Mouse (Mus musculus) embryonic facial prominence, embryonic 13.5 days (tissue): ENCODE data around the gene Phykpl. TPM values are rescaled to one million over a fixed set of nuclear protein-coding genes. Genes with fewer than 3 reads are reported as not detected.
A peak's percentile ranks its signal among the peaks of the same experiment; 100 is the strongest.

Experiments
- ATAC-seq: fragments of 200-750 bp; cut with Nextera tagmentation; 2 replicates; pipeline ENCODE4 v1.8.0; 2017; ENCODE audit warnings: low read depth; ENCODE audit not compliant: insufficient number of reproducible peaks, insufficient read depth, low FRiP score, low TSS enrichment
- H3K27ac ChIP-seq: fragments of 300-500 bp; sonication (generic); 2 replicates; pipeline ENCODE4 v1.5.1; 2015; ENCODE audit warnings: moderate library complexity, mild to moderate bottlenecking, inconsistent platforms
- H3K27me3 ChIP-seq: fragments of 300-500 bp; sonication (generic); 2 replicates; pipeline ENCODE4 v1.6.1; 2015; ENCODE audit warnings: mild to moderate bottlenecking, inconsistent platforms
- H3K36me3 ChIP-seq: fragments of 300-500 bp; sonication (generic); 2 replicates; pipeline ENCODE4 v1.6.1; 2015; ENCODE audit warnings: mild to moderate bottlenecking, inconsistent platforms
- H3K4me1 ChIP-seq: fragments of 300-500 bp; sonication (generic); 2 replicates; pipeline ENCODE4 v1.6.1; 2015; ENCODE audit warnings: inconsistent platforms
- H3K4me2 ChIP-seq: fragments of 300-500 bp; sonication (generic); 2 replicates; pipeline ENCODE4 v1.6.1; 2015; ENCODE audit warnings: moderate library complexity, mild to moderate bottlenecking, inconsistent platforms
- H3K4me3 ChIP-seq: fragments of 300-500 bp; sonication (generic); 2 replicates; pipeline ENCODE4 v1.5.1; 2015; ENCODE audit warnings: mild to moderate bottlenecking, inconsistent platforms
- H3K9ac ChIP-seq: fragments of 300-500 bp; sonication (generic); 2 replicates; pipeline ENCODE4 v1.6.1; 2015; ENCODE audit warnings: mild to moderate bottlenecking, inconsistent platforms
- H3K9me3 ChIP-seq: fragments of 300-500 bp; sonication (generic); 2 replicates; pipeline ENCODE4 v1.6.1; 2016; ENCODE audit warnings: inconsistent platforms
- WGBS: fragments of 180-500 bp; shearing (Covaris S2); methylation state at CpG from one replicate; pipeline ENCODE4 v1.1.7; 2015; ENCODE audit warnings: mixed read lengths; 5-methylcytosine and 5-hydroxymethylcytosine counted together
- polyA plus RNA-seq: library from polyadenylated mRNA; unstranded; fragments of >200 nt; fragmentation: Nextera tagmentation; extraction: Ambion mirVana; gene quantifications from 2 replicates; pipeline ENCODE4 v1.2.1, GENCODE M21; 2015

Phykpl gene
- polyA plus RNA-seq = 19.0 and 21.3 TPM in 2 replicates

DNA sequence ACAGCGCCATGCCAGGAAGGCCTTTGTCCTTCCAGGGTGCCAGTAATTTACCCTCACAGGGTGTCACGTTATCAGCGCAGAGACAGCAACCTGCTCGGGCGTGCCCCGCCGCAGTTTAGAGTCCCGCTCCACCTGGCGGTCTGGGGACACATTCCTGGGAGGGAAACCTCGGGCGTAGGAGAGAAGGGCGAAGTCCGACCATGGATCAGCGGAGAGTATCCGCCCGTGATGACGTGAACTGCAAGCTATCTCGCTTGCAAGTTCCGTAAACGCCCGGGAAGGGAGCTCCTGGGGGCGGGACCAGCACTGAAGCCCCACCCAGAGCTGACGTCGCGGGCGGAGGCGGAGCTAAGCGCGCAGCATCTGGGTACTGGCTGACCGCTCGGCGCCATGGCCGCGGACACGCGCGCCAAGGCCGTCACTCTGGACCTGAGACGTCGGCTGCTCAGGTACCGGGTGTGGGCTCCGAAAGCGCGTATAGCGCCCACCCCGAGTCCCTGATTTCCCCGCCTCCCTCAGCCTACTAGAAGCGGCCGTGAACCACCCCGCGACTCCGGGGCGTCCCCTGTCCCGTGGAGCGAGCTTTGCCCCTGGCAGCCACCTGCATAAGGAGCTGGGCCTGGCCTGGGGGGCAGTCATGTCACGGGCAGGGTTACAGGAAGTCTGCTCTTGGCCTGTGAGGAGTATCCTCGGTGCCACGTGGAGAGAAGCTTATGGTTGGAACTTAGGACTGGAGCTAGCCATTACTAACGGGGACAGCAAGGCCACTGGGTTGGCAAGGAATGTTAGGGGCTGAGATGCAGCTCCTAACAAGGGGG, at the start of gene Phykpl:
Gene Phykpl, plus strand, starts transcription at position 327 of the 818 bp plus-strand sequence.
- Histone ChIP-seq H3K9ac (peak within 1 kb of the TSS; percentile 89), H3K4me3 (peak within 1 kb of the TSS; percentile 71), H3K4me2 (peak within 1 kb of the TSS; percentile 87), H3K36me3 (peaks cover 40% of the 10 kb centered on the region), H3K9me3 (no peaks in the 10 kb centered on the region), H3K4me1 (peaks cover 25% of the 10 kb centered on the region), H3K27me3 (no peaks in the 10 kb centered on the region), H3K27ac (peak within 1 kb of the TSS; percentile 92)
- peak; percentile 83 for ATAC-seq
- under 1% methylated on average over 59 of the region's 59 CpGs for WGBS

DNA sequence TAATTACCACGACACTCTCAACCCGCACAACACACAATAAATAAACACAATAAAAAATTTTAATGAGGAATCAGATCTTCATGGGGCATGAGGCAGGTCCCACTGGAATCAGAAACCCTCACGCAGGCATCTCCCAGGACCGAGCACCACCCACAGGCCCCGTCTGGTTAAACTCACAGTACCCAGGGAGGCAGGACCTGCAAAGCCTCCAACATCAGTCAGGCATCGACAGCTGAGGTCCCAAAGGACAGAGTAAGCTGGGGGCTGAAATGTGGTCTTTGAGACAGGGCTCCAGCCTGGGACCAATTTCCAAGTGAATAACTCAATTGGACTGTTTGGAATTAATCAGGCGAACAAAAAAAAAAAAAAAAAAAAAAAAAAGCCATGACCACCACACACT, 46.2 kb upstream of the Phykpl start:
- ATAC-seq = no peak
- peaks cover 35% of the 10 kb centered on the region for H3K4me1 ChIP-seq

DNA sequence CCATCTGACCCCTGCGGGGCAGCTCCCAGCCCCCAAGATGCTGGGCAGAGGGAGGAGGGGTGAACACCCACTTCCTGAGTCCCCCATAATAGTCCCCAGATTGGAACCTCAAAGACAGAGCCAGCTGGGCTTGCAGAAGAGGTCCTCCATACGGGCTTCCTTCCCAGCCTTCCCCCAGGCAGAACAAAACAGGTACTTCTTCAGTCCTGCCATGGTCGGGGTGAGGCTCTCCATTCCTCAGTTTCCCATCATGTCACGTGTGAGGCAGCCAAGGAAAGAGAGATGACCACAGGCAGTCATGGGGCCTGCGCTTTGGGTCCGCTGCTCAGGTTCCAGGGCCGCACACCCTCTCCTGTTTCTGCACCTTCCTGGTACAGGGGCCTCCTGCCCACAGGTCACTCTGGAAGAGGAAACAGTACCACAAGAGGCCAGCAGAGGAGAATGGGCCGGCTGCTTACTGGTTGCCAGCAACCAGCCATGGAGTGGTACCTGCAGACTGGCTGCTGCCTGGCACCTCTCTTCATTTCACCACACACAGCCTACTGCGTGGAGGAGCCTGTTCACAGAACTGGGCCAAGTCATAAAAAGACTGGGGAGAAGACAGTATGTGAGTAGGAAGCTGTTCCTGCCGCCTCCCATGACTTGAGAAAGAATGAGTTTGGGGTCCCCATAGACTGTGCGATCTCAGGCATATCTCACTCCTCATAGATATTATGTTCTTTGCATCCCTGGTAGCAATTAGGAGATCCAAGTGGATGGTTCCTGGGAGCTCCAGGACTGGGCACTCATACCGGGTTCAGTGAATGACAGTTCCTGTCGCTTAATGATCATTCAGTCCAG, 45.4 kb upstream of the Phykpl start:
- Histone ChIP-seq H3K9ac (no peak overlapping the region), H3K27me3 (peaks cover 8% of the 10 kb centered on the region; the same call in 1 of the 2 replicates), H3K36me3 (no peaks in the 10 kb centered on the region), H3K4me3 (no peak overlapping the region), H3K9me3 (no peaks in the 10 kb centered on the region), H3K27ac (0 out of 2 replicates have a peak overlapping the region, but pooled peaks have one; percentile 2), H3K4me2 (no peak overlapping the region), H3K4me1 (peaks cover 40% of the 10 kb centered on the region)
- 39% methylated on average over 13 of the region's 13 CpGs for WGBS
- ATAC-seq = peak; percentile 17; the same call in 1 of the 2 replicates

More for the DNA sequence above, 46.2 kb upstream of the Phykpl start:
- H3K36me3 ChIP-seq = no peaks in the 10 kb centered on the region
- H3K9ac ChIP-seq = no peak overlapping the region
- no peak overlapping the region for H3K27ac ChIP-seq
- WGBS = 23% methylated on average over 7 of the region's 7 CpGs
- H3K4me3 ChIP-seq = no peak overlapping the region
- no peak overlapping the region for H3K4me2 ChIP-seq
- H3K9me3 ChIP-seq = no peaks in the 10 kb centered on the region
- peaks cover 8% of the 10 kb centered on the region; the same call in 1 of the 2 replicates for H3K27me3 ChIP-seq

DNA sequence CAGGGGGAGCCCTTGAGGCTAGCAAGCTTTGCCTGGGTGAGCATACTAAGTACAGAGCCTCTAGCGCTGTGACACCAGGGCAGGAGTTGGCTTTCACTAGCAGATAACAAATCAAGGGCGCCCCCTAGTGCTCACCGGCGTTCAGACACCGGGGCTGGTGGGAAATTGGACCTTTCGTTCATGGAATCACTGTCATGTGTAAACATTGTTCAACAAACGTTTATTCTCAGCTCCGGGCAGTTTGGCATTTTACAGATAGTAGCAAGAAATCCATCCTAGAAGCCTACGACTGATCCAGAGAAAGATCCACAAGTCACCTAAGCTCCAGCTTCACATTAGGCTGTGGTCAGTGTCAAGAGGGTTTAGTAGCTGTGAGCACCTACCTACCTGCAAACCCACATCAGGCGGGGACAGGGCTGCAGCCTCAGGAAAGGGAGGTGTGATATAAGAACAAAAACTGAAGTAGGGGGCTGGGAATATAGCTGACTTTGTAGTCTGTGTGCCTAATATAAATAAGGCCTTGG, 44.7 kb upstream of the Phykpl start:
- no peak overlapping the region for H3K27ac ChIP-seq
- peaks cover 41% of the 10 kb centered on the region for H3K4me1 ChIP-seq

DNA sequence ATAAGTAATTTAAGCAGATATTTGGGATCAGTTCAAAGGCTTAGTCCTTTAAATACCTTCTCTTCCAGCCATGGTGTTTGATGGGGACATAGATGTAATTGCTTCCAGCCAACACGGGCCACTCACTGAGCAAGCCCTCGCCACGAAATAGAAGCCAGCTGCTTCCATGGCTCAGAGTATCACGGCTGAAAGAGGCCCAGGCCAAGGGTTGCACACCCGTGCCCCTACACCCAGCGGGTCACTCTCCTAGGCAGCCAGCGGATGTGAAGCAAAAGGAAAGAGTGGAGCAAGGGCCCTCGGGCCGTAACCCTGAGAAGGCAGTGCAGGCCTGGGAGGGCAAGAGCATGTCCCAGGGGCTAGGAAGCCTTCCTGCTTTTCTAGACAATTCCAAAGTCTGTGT, 42.1 kb upstream of the Phykpl start:
- Histone ChIP-seq H3K9me3 (no peaks in the 10 kb centered on the region), H3K4me3 (no peak overlapping the region), H3K27me3 (no peaks in the 10 kb centered on the region), H3K4me2 (no peak overlapping the region), H3K27ac (peak overlapping the region; percentile 23; the same call in 1 of the 2 replicates), H3K9ac (no peak overlapping the region), H3K36me3 (no peaks in the 10 kb centered on the region), H3K4me1 (peaks cover 53% of the 10 kb centered on the region)
- ATAC-seq = no peak
- WGBS = 13% methylated on average over 9 of the region's 9 CpGs

More for the DNA sequence above, 44.7 kb upstream of the Phykpl start:
- H3K4me2 ChIP-seq = no peak overlapping the region
- no peaks in the 10 kb centered on the region for H3K9me3 ChIP-seq
- ATAC-seq = peak; percentile 34; the same call in 1 of the 2 replicates
- no peaks in the 10 kb centered on the region for H3K36me3 ChIP-seq
- peaks cover 8% of the 10 kb centered on the region; the same call in 1 of the 2 replicates for H3K27me3 ChIP-seq
- no peak overlapping the region for H3K9ac ChIP-seq
- WGBS = 11% methylated on average over 10 of the region's 10 CpGs
- no peak overlapping the region for H3K4me3 ChIP-seq

DNA sequence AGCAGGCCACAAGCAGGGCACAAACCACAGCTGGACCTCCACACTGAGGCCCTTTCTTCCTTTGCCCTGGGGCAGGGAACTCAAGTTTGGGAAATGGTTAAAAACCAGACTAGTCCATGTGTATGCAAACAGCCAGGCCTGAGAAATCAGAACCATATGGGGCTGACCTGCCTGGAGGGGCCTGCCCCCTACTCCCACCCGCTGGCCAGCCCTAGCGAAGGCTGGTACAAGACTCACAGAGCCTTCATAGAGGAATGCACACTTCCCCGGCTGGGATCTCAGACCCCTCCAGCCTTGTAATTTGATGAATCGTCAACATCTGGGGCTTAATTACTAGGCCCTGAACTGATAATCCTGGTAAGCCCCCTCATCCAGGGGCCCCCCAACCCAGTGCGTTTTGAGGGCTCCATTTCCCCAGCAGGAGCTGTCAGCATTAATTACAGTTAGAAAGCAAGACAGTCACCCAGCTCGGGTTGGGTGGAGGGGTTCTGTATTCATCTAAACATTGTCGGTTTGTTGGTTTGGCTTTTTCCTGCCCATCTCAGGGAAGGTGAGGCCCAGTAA, 41.0 kb upstream of the Phykpl start:
- no peak for ATAC-seq

DNA sequence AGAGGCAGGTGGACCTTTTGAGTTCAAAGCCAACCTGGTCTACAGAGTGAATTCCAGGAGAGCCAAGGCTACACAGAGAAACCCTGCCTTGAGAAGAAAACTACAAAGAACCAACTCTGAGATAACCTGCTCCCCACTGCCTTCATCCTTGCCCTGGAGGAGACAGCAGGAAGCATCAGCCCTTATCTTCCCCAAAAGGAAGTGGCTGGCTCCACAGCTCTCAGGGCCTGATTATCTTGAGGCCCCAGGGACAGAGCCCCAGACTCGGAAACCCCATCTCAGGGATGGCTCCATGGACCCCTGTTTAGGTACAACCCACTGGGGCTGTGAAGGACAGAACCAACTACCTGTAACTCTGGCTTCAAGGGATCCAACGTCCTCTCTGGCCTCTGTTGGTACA, 40.1 kb upstream of the Phykpl start:
- Histone ChIP-seq H3K36me3 (no peaks in the 10 kb centered on the region), H3K4me1 (peaks cover 43% of the 10 kb centered on the region), H3K9me3 (no peaks in the 10 kb centered on the region), H3K4me3 (no peak overlapping the region), H3K27ac (no peak overlapping the region), H3K4me2 (no peak overlapping the region), H3K27me3 (no peaks in the 10 kb centered on the region), H3K9ac (no peak overlapping the region)
- 44% methylated on average over 2 of the region's 2 CpGs for WGBS
- ATAC-seq = no peak

More for the DNA sequence above, 41.0 kb upstream of the Phykpl start:
- no peaks in the 10 kb centered on the region for H3K36me3 ChIP-seq
- no peak overlapping the region for H3K4me3 ChIP-seq
- H3K4me1 ChIP-seq = peaks cover 49% of the 10 kb centered on the region
- H3K27ac ChIP-seq = peak overlapping the region; percentile 67
- no peaks in the 10 kb centered on the region for H3K27me3 ChIP-seq
- H3K9me3 ChIP-seq = no peaks in the 10 kb centered on the region
- H3K9ac ChIP-seq = no peak overlapping the region
- 6% methylated on average over 7 of the region's 7 CpGs for WGBS
- H3K4me2 ChIP-seq = 0 out of 2 replicates have a peak overlapping the region, but pooled peaks have one; percentile 5

DNA sequence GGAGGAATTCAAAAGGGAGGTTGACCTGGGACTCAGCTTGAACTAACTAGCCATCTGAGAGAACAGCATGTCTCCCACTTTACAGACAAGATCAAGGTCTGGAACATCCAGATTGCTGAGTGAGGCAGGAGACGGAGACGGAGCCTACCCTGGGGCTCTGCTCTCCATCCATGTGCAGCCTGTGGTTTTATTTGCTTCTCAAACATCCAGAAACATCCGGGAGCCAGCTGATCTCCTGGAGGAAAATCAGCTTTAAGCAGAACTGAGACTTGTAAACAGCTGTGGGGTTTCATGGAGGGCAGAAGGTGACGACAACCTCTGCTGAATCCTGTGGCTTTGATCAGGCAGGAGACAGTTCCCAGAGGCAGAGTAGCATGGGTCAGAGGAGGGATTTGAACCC, 38.7 kb upstream of the Phykpl start:
- H3K9ac ChIP-seq = 0 out of 2 replicates have a peak overlapping the region, but pooled peaks have one; percentile 16
- no peak overlapping the region for H3K4me2 ChIP-seq
- 23% methylated on average over 4 of the region's 4 CpGs for WGBS
- H3K36me3 ChIP-seq = no peaks in the 10 kb centered on the region
- ATAC-seq = no peak
- H3K9me3 ChIP-seq = no peaks in the 10 kb centered on the region
- no peaks in the 10 kb centered on the region for H3K27me3 ChIP-seq
- H3K4me1 ChIP-seq = peaks cover 44% of the 10 kb centered on the region
- 0 out of 2 replicates have a peak overlapping the region, but pooled peaks have one; percentile 16 for H3K27ac ChIP-seq
- no peak overlapping the region for H3K4me3 ChIP-seq

DNA sequence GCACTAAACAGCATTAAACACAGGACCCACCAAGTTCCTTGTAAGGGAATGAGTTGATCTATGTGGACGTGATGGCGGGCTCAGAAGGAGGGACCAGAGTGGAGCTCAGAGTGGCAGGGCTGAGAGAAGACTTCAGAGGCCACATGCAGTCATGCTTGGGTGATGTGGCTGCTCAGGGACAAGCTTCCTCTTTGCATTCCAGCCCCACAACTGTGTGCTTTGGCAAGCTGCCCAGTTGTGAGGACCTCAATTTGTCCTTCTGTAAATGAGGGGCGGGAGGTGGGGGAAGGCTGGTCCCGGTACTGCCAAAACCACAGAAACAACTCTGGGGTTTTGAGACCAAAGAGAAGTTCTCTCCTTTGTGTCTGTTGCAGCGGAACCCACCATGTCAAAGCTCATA, 33.3 kb upstream of the Phykpl start:
- ATAC-seq = no peak
- Histone ChIP-seq H3K27me3 (no peaks in the 10 kb centered on the region), H3K4me2 (no peak overlapping the region), H3K9me3 (no peaks in the 10 kb centered on the region), H3K4me1 (peaks cover 21% of the 10 kb centered on the region), H3K9ac (no peak overlapping the region), H3K4me3 (no peak overlapping the region), H3K36me3 (no peaks in the 10 kb centered on the region), H3K27ac (peak overlapping the region; percentile 68)
- 53% methylated on average over 5 of the region's 5 CpGs for WGBS

DNA sequence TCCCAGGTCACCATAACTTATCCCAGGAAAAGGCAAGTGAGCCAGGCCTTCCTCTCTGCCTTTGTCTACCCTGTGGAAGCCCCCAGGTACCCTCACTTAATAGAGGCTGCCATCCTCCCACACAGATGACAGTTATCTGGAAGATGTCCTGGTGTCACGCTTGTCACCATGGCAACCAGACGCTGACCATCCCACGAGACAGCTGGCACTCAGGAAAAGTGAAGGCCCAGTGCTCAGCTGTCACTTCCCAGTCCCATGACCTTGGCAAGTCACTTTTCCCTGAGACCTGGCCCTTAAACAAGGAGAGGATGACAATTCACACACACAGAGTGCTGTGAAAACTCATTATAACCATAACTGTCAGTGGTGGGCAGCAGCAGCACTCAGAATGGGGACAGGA, 32.5 kb upstream of the Phykpl start:
- Histone ChIP-seq H3K9me3 (no peaks in the 10 kb centered on the region), H3K4me3 (no peak overlapping the region), H3K27me3 (no peaks in the 10 kb centered on the region), H3K4me1 (peaks cover 19% of the 10 kb centered on the region), H3K27ac (no peak overlapping the region), H3K4me2 (no peak overlapping the region), H3K36me3 (no peaks in the 10 kb centered on the region), H3K9ac (no peak overlapping the region)
- 84% methylated on average over 3 of the region's 3 CpGs for WGBS
- no peak for ATAC-seq

DNA sequence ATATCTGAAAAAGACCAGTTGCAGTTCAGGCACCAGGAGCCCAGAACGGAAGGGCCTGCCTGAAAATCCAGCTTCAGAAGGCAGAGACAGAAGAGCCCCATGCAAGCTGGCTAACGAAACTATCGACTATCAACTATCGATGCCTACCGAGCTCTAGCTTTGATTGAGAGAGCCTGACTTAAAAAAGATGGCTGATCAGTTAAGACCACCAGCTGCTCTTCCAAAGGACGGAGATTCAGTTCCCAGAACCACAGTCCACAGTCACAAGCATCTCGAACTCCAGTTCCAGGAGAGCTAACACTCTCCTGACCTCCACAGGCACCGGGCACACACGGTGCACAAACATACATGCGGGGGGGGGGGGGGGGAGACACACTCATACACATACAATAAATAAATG, 30.0 kb upstream of the Phykpl start:
- Histone ChIP-seq H3K4me3 (peak overlapping the region; percentile 22; the same call in 1 of the 2 replicates), H3K27ac (no peak overlapping the region; the same call in 1 of the 2 replicates), H3K9me3 (no peaks in the 10 kb centered on the region), H3K9ac (0 out of 2 replicates have a peak overlapping the region, but pooled peaks have one; percentile 32), H3K4me2 (peak overlapping the region; percentile 41), H3K36me3 (no peaks in the 10 kb centered on the region), H3K27me3 (no peaks in the 10 kb centered on the region), H3K4me1 (peaks cover 15% of the 10 kb centered on the region)
- ATAC-seq = no peak
- 53% methylated on average over 7 of the region's 10 CpGs for WGBS
